Mouse (Mus musculus) inflammation-experienced regulatory T-cells (primary cell): ENCODE results near the gene Smarcb1. TPM values are rescaled to one million over a fixed set of nuclear protein-coding genes. Genes with fewer than 3 reads are reported as not detected.

ENCODE experiments used
- polyA plus RNA-seq, 2 experiments: library from polyadenylated mRNA; unstranded; fragments of 100-300 nt; shearing (Covaris generic); gene quantifications; one replicate each; pipeline ENCODE4 v1.2.1; 2017

The Smarcb1 gene
- polyA plus RNA-seq, result 10 to 100 TPM; 89.6 to 97.4 TPM

GRCm38 (mm10) chr10:75921026-75921725 lies at the start of gene Smarcb1:
Smarcb1 (minus strand) TSS chr10:75921617.

GRCm38 (mm10) chr10:75954381-75954811 lies 33.0 kb upstream of the Smarcb1 start, which contains the start of gene Gm5134:
Gm5134 (plus strand) TSS chr10:75954514.

GRCm38 (mm10) chr10:75942736-75943477 lies 21.5 kb upstream of the Smarcb1 start, which contains the start of gene Vpreb3:
Vpreb3 (plus strand) TSS chr10:75943057.

GRCm38 (mm10) chr10:75940520-75940919 lies 19.1 kb upstream of the Smarcb1 start, which contains the start of gene Gm867:
Gm867 (minus strand) TSS chr10:75940672.

GRCm38 (mm10) chr10:75935680-75936541 lies 14.5 kb upstream of the Smarcb1 start, which contains the start of gene Mmp11:
Mmp11 (minus strand) TSS chr10:75936496.

GRCm38 (mm10) chr10:75932891-75933290 lies 11.5 kb upstream of the Smarcb1 start, which contains the start of gene Chchd10:
Chchd10 (plus strand) TSS chr10:75933130.

GRCm38 (mm10) chr10:75893089-75893750 lies 28.2 kb downstream of the Smarcb1 start, which contains the start of gene Derl3:
Derl3 (plus strand) TSS chr10:75893413.

GRCm38 (mm10) chr10:75859786-75860470 lies 61.5 kb downstream of the Smarcb1 start, which contains the start of gene Mif:
Mif (minus strand) TSS chr10:75860240.

Other genes starting within 250 kb of the Smarcb1 start
- gene Cabin1, start 157.3 kb downstream of the Smarcb1 start, polyA plus RNA-seq, result 10 to 100 TPM; 47.2 to 65.3 TPM
- gene Ddt, start 148.2 kb downstream of the Smarcb1 start, polyA plus RNA-seq, result 10 to 100 TPM; 42.9 to 61.3 TPM
- not detected for gene Gm20441, start 140.7 kb downstream of the Smarcb1 start, polyA plus RNA-seq
- gene Gstt3, start 140.2 kb downstream of the Smarcb1 start, polyA plus RNA-seq, result 10 to 100 TPM; 10.3 to 11.1 TPM
- gene Gstt1, start 123.0 kb downstream of the Smarcb1 start, polyA plus RNA-seq, result 1 to 10 TPM in 1 of 2 experiments, under 1 TPM in 1; 0.55 to 1.1 TPM
- gene Gstt4, start 99.1 kb downstream of the Smarcb1 start, polyA plus RNA-seq, result not detected
- 10 to 100 TPM; 43.6 to 48.6 TPM for gene Gstt2, start 84.2 kb downstream of the Smarcb1 start, polyA plus RNA-seq
- 100 to 1,000 TPM; 429 to 460 TPM for gene Mif, start 61.4 kb downstream of the Smarcb1 start, polyA plus RNA-seq
- gene Derl3, start 28.2 kb downstream of the Smarcb1 start, polyA plus RNA-seq, result 1 to 10 TPM; 2.4 to 5.9 TPM
- 100 to 1,000 TPM in 1 of 2 experiments, 10 to 100 TPM in 1; 47.4 to 109 TPM for gene Chchd10, start 11.5 kb upstream of the Smarcb1 start, polyA plus RNA-seq
- gene Mmp11, start 14.9 kb upstream of the Smarcb1 start, polyA plus RNA-seq, result 10 to 100 TPM in 1 of 2 experiments, 1 to 10 TPM in 1; 6.4 to 10.9 TPM
- under 1 TPM in 1 of 2 experiments, not detected in 1; 0.40 TPM for gene Gm867, start 19.1 kb upstream of the Smarcb1 start, polyA plus RNA-seq
- 1 to 10 TPM in 1 of 2 experiments, under 1 TPM in 1; 0.87 to 2.4 TPM for gene Vpreb3, start 21.4 kb upstream of the Smarcb1 start, polyA plus RNA-seq
- gene Gm5134, start 32.9 kb upstream of the Smarcb1 start, polyA plus RNA-seq, result 1 to 10 TPM in 1 of 2 experiments, under 1 TPM in 1; 0.96 to 1.3 TPM
- 10 to 100 TPM; 39.6 to 43.5 TPM for gene Zfp280b, start 111.0 kb upstream of the Smarcb1 start, polyA plus RNA-seq
- under 1 TPM; 0.11 to 0.66 TPM for gene Slc5a4b, start 189.3 kb upstream of the Smarcb1 start, polyA plus RNA-seq
- not detected for gene Slc5a4a, start 225.8 kb upstream of the Smarcb1 start, polyA plus RNA-seq